Mouse (Mus musculus) adrenal gland, adult 18-20 months (tissue): Measurements from ENCODE around the gene Slc6a12. TPM values are rescaled to one million over a fixed set of nuclear protein-coding genes. Genes with fewer than 3 reads are reported as not detected.

Source experiments
- DNase-seq, 2 experiments: peaks; one replicate each; pipeline ENCODE4 v3.0.0; 2021 to 2022; ENCODE audit warnings: low spot score in 2 of 2
- long read RNA-seq, 2 experiments: library from polyadenylated mRNA; stranded (forward); transcript quantifications; one replicate each; pipeline ENCODE4 v2.0.0; 2021
- total RNA-seq, 2 experiments: library from RNA; stranded (reverse); gene quantifications; 1 replicate in 1 of 2; 2 replicates in 1 of 2; pipeline ENCODE4 v1.2.3; 2021

The Slc6a12 gene
- total RNA-seq: under 1 TPM; 0.13 to 0.58 TPM
- long read RNA-seq, experiment 1: 0 reads
- long read RNA-seq, experiment 2, partial matches to known transcripts: 0 of 1 reads
- long read RNA-seq, experiment 2, other reads (novel, unspliced or antisense): 0 of 1 reads

DNA sequence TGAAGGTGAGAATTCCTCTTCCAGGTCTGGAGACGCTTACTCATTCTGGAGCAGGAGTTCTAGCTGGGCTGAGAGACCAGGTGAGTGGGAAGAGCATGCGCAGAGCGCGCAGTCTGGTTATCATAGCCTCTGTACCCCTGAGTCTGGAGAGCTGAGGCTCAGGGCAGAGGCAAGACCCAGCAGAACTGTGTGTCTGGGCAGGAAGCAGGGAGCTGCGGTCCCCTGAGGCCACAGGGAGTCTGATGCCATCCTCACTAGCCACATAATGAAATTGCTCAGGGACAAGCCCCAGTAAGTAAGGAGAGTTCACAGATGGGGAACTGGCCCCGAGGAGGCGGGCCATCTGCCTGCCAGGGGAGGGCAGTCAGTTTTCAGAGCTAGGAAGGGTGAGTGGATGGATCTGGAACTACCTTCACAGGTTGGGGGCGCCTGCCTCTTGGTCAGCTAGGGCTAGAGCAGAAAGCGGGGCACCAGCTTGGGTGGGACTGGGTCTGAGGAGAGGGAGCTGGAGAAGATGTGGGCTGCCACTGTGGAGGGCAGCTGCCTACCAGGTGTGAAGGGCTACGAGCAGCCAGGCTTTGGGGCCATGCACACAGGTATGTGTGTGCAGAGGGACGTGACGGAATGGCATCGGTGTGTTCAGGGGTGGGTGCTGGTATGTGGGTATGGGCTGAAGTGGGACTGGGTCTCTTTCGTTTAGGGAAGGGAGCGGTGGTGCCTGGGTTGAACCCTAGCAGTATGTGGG lies at the start of gene Slc6a12:
Slc6a12 (plus strand) TSS at position 51 of the 745 bp plus-strand sequence.
- no peak for DNase-seq

GRCm38 (mm10) chr6:121299317-121299716 lies 43.6 kb upstream of the Slc6a12 start:
- peak in 1 of 2 experiments; percentile 20 for DNase-seq

DNA sequence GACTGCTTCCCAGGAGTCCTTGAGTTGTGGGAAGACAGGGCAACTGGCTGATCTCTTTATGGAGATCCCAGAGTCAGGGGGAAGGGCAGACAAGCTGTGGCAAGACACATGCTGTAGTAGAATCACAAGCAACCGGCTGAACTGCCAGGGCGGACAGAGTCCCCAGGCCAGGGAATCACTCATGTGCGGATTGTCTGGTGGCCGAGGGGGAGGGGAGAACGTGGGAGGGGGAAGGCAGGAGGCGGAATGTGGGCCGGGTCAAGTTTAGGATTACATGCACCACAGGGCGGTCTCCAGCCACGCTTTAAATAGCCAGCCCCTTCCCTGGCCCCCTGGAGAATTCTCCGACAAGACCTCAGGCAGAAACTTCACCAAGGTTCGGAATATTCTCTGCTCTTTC lies 42.9 kb upstream of the Slc6a12 start, which contains the start of gene Slc6a13:
Slc6a13 (plus strand) TSS at position 274 of the 400 bp plus-strand sequence.
- DNase-seq: peak in 1 of 2 experiments; percentile 13

GRCm38 (mm10) chr6:121300504-121300903 lies 42.4 kb upstream of the Slc6a12 start:
- DNase-seq: no peak

GRCm38 (mm10) chr6:121303466-121304220 lies 39.2 kb upstream of the Slc6a12 start:
- DNase-seq: no peak

GRCm38 (mm10) chr6:121304630-121305029 lies 38.2 kb upstream of the Slc6a12 start:
- DNase-seq: no peak

DNA sequence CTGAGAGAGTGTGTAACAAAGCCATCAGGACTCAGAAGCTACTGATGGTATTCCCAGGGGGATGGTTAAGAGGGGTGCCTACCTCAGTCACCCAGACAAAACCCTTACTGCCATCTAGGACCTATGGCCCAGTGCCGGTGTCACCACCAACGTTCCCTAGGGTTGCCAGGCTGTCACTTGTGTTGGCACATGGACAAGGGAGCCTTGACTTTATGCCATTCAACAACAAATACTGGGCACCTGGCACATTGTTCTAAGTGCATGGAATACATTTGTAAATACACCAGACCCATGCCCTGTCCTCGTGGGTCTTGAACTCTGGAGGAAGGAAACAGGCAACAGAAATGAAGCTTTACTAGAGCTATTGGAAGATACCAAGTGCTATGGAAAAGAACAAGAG lies 37.3 kb upstream of the Slc6a12 start:
- DNase-seq: no peak

DNA sequence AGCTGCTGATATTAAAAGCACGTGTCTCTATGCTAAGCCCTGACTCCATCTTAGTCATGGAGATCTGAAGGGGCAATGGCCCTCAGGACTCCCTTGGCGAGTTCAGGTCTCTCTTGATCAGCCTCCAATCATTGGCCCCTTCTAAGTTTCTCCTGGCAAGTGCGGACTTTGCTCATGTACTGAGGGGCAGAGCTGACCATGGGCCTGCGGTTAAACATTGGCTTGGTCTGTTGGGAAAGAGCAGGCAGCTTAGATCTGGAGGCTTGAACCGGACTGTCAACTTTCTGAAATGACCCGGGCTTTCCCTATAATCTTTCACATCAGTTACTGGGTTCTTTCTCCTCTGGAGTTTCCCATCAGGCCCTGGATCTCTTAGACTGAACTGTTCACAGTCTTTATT lies 31.9 kb upstream of the Slc6a12 start:
- DNase-seq: no peak

- DNase-seq: no peak
Measured at GRCm38 (mm10) chr6:121319099-121319498, 23.8 kb upstream of the Slc6a12 start.

GRCm38 (mm10) chr6:121322381-121323110 lies 20.3 kb upstream of the Slc6a12 start:
- DNase-seq: no peak

DNA sequence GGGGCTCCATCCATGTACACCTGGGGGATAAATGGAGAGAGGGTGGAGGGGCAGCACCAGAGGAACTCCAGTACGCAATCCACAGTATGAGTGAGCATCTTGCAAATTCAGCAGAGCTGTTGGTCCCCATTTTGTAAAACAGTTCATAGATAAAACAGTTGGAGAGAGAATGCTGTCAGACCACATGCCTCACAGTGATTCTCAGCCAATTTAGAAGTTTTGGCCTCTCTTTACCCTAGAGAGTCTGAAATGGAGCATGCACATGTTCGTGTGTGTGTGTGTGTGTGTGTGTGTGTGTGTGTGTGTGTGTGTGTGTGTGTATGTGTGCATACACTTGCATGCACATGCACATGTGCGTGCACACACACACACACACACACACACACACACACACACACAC lies 17.6 kb upstream of the Slc6a12 start:
- DNase-seq: no peak

DNA sequence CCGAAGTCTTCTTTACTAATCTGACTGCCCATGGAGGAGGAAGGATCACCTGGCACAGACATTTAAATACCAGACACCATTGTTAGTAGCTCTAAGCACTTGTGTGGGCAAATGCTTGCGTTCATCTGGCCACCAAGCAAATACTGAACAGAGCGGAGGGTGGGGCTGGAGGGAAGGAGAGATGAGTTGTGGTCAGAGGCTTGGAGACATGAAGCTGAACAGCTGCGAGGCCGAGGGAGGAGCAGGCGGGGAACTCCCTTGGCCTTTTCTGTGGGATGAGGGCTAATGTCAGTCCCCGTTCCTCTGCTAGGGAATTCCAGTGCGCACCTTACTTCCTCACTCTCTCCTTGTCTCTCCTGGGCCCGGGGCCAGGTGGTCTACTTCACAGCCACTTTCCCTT lies 17.1 kb upstream of the Slc6a12 start:
- no peak for DNase-seq

DNA sequence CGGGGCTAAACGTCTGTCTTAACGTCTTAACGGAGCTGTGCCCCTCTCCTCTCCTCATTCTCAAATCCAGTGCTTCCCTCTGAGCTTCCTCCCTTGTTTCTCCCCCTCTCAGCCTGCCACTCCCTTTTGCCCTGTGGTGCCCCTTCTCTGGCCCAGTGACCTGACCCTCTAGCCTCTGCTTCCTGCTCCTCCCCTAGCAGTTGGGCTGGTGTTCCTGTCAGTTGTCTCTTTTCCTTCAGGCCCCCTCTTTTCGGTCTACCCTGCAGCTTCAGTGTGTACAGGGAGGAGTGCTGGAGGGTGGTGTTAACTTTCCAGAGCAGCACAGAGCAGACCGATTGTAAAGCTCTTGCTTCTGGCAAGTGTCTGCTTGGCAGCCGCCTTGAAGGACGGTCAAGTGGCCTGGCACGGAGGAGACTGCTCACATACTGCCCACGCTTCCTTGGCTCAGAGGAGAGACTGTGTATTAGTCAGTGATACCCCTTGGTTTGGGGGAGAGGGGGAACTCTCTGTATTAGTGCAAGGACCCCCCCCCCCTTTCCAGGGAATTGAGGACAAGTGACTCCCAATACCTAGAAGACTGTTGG lies 16.3 kb upstream of the Slc6a12 start:
- DNase-seq: no peak

DNA sequence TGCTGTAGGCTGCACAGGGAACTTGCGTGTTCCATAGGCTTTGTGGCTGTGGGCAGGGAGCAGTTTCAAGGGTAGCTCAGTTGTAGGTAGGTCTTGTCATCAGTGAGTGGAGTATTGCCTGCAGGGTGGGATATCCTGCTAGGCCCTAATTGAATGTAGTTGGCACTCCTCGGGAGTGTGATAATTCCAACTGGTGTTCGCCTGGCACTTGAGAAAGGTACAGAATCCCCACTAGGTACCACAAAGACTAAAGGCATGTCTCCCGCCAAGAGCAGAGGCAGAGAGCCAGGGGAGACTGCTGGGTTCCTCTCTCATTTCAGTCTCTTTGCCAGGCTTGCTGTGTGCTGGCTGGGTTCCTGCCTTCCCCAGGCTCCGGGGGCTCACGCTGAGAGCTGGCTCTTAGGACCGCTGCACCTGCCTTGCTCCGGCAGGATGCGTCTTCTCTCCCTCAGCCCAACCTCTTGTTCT lies 14.4 kb upstream of the Slc6a12 start:
- no peak for DNase-seq

GRCm38 (mm10) chr6:121329848-121330508 lies 12.9 kb upstream of the Slc6a12 start:
- no peak for DNase-seq

- no peak for DNase-seq
Measured at GRCm38 (mm10) chr6:121335841-121336240, 7.0 kb upstream of the Slc6a12 start.

DNA sequence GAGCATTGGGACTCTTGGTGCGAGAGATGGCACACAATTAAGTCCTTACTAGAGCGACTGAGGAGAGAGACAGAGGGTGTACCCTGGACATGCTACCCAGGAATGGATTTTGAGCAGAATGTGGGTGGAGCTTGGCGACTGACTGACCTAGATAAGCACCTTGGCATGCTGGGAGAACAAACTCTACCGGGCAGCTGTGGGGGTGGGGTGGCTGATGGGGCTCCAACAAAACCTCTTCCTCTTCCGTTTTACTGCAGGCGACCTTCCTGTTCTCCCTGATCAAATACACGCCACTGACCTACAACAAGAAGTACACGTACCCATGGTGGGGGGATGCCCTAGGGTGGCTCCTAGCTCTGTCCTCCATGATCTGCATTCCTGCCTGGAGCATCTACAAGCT lies 6.3 kb upstream of the Slc6a12 start:
- DNase-seq: no peak

DNA sequence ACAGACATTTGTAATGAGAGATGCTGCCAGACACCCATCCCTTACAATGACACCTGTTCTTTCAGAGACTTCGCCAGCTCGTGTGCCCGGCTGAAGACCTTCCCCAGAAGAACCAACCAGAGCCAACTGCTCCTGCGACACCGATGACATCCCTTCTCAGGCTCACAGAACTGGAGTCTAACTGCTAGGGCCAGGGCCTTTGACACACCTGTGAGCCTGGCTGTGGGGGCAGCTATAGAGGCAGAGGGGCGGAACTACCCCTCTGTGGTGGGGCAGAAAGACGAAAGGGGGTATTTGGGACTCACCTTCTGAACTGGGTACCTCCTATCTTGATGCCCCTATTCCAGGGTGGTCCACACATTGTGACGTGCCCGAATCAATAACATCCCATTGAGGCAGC lies 5.6 kb upstream of the Slc6a12 start:
- DNase-seq: no peak

DNA sequence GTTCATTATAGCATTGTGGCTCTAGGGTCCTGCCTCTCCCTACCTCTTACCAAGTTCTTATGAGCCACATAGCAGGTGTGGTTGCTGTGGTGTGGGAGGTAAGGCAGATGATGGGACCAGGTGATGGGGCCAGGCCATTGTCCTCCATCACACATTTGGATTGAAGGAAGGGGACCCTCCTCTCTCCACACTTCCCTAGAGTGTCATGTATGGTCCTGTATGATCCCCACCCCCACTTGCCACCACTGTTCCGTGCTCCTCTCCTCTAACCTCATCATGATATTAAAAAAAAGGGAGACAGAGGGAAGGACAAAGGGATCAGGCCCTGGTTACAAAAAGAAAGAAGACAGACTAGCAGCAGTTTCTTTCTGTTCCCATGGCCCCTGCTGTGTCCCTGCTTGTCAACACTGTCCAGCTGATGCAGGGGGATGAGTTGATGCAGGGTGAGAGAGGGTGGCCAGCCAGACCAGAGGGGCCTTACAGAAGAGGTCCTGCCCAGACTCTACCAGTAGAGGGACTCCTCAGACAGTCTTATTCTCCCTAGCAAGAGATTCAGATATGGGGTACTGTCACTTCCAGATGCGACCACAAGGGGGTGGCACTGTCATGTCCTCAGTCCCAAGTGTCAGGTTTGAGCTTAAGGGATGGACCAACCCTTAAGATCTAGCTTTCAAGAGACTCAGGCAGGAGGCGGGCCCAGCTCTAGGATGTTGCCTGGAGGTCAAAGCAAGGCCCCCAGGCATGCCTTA lies 4.9 kb upstream of the Slc6a12 start:
- peak; percentile 68 to 75 for DNase-seq

- no peak for DNase-seq
Measured at GRCm38 (mm10) chr6:121338519-121338896, 4.4 kb upstream of the Slc6a12 start.
